Mouse (Mus musculus): Measurements from ENCODE around the gene St6galnac5. TPM values are rescaled to one million over a fixed set of nuclear protein-coding genes. Genes with fewer than 3 reads are reported as not detected.
"Not testable (repeated sequence)": the region's sequence is repeated elsewhere in the genome, so short reads cannot be mapped to it uniquely, and the experiment has no call there.

The St6galnac5 gene
- polyA plus RNA-seq, 1 experiment from 2014 or later = 1.1 TPM

DNA sequence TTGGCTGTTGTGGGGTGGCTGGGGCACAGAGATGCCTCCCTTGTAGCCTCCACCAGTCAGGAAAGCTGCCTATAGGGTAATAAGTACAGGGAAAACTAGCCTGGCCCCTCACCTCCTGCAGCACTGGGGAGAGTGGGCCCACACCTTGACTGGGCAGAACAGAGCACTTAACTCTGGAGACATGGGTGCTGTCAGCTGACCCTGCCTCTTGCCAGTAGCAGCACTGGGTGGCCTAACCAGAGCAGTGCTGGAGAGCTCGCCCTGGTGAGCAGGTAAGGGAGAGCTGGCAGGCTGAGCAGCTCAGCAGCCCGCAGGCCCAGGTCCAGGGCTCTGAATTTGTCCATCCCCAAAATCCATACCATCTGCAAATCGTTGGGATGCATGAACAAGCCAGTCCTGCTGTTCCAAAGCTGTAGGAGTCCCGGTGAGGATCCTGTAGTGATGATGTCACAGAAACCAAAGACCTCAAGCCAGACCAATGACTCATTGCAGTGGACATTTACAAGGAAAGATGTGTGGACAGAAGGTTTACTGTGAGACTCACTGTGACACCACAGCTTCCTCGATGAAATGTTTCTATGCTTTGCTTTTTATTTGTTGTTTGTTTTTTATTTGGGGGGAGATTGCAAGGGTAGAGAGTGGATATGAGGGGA, 193.6 kb downstream of the St6galnac5 start:
- H3K4me3 ChIP-seq (ENCODE audit: low read length); H3K9ac ChIP-seq (ENCODE audit: low read depth, low read length); H3K36me3 ChIP-seq (ENCODE audit: control insufficient read depth, insufficient read depth, low read length); H3K27me3 ChIP-seq (ENCODE audit: control insufficient read depth, insufficient read depth, low read length); H3K4me2 ChIP-seq (replicated peaks; ENCODE audit: low read depth, low read length); ATAC-seq (ENCODE audit: low FRiP score, low TSS enrichment); H3K9me3 ChIP-seq (ENCODE audit: control insufficient read depth, low read length); H3K4me1 ChIP-seq (ENCODE audit: control insufficient read depth, insufficient read depth, low read length); H3K27ac ChIP-seq (ENCODE audit: low read depth, low read length): not testable (repeated sequence)
- 90% methylated on average over 5 of the region's 5 CpGs for WGBS

DNA sequence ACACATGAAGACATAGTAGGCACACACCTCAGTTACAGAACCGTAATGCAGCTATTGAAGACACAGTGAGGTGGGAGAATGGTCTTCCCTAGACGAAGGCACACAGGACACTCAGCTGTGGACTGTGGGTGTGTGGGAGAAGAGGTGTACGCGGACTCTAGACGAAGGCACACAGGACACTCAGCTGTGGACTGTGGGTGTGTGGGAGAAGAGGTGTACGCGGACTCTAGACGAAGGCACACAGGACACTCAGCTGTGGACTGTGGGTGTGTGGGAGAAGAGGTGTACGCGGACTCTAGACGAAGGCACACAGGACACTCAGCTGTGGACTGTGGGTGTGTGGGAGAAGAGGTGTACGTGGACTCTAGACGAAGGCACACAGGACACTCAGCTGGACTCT, 197.7 kb downstream of the St6galnac5 start:
- 0 out of 2 replicates have a peak, but pooled peaks have one; percentile 25 for ATAC-seq (ENCODE audit: low FRiP score, low TSS enrichment)
- H3K27me3 ChIP-seq (ENCODE audit: control insufficient read depth, insufficient read depth, low read length); H3K4me3 ChIP-seq (ENCODE audit: low read length); H3K27ac ChIP-seq (ENCODE audit: low read depth, low read length); H3K36me3 ChIP-seq (ENCODE audit: control insufficient read depth, insufficient read depth, low read length); H3K9ac ChIP-seq (ENCODE audit: low read depth, low read length); H3K4me1 ChIP-seq (ENCODE audit: control insufficient read depth, insufficient read depth, low read length); H3K9me3 ChIP-seq (ENCODE audit: control insufficient read depth, low read length); H3K4me2 ChIP-seq (replicated peaks; ENCODE audit: low read depth, low read length): not testable (repeated sequence)
- WGBS = 79% methylated on average over 6 of the region's 13 CpGs

DNA sequence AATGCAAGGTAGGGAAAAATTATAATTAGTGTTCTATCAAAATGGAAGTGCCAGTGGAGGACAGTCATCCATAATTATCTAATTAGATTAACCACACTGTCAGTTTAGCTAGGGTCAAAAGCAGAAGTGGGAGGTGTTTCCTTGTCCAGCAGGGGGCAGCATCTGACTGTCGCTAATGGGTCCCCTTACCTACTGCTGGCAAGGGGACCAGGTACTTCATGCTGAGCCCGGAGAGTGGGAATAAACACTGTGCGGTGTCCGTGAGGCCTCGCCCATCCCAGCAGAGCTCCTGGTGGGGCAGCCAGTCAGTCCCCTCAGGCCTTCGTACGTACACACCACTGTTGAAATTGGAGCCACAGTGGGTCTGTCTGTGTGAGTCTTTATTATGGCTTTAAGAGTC, 198.3 kb downstream of the St6galnac5 start:
- 11% methylated on average over 7 of the region's 7 CpGs for WGBS
- Histone ChIP-seq H3K4me1 (ENCODE audit: control insufficient read depth, insufficient read depth, low read length) (no peaks in the 10 kb centered on the region), H3K36me3 (ENCODE audit: control insufficient read depth, insufficient read depth, low read length) (0 out of 2 replicates have a peak, but pooled peaks cover 4% of the 10 kb centered on the region), H3K4me2 (replicated peaks; ENCODE audit: low read depth, low read length) (no peak overlapping the region), H3K4me3 (ENCODE audit: low read length) (no peak overlapping the region), H3K27me3 (ENCODE audit: control insufficient read depth, insufficient read depth, low read length) (no peaks in the 10 kb centered on the region), H3K9me3 (ENCODE audit: control insufficient read depth, low read length) (no peaks in the 10 kb centered on the region), H3K9ac (ENCODE audit: low read depth, low read length) (no peak overlapping the region), H3K27ac (ENCODE audit: low read depth, low read length) (no peak overlapping the region)
- ATAC-seq (ENCODE audit: low FRiP score, low TSS enrichment) = peak; percentile 82

DNA sequence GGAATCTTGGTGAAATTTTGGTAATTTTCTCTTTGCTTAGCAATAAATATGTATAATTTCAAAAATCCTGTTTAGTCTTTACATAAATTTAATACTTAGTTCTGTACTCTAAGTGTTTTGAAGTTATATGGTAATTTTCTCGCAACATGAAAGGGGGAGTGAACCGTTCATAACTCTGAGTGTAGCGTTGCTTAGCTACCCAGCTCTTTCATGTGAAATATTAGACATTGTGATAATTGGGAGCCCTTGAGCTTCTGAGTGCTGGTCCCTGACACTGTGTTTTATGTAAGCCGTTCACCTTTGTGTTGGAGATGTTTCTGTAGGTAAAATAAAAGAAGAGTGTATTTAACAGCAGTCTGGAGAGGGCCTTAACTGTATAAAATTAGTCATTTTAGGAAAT, 202.2 kb downstream of the St6galnac5 start:
- H3K9me3 ChIP-seq (ENCODE audit: control insufficient read depth, low read length) = no peaks in the 10 kb centered on the region
- no peak overlapping the region for H3K4me3 ChIP-seq (ENCODE audit: low read length)
- H3K4me1 ChIP-seq (ENCODE audit: control insufficient read depth, insufficient read depth, low read length) = no peaks in the 10 kb centered on the region
- no peak overlapping the region for H3K4me2 ChIP-seq (replicated peaks; ENCODE audit: low read depth, low read length)
- ATAC-seq (ENCODE audit: low FRiP score, low TSS enrichment) = no peak
- no peaks in the 10 kb centered on the region; the same call in 1 of the 2 replicates for H3K36me3 ChIP-seq (ENCODE audit: control insufficient read depth, insufficient read depth, low read length)
- H3K27me3 ChIP-seq (ENCODE audit: control insufficient read depth, insufficient read depth, low read length) = no peaks in the 10 kb centered on the region
- no peak overlapping the region for H3K27ac ChIP-seq (ENCODE audit: low read depth, low read length)
- H3K9ac ChIP-seq (ENCODE audit: low read depth, low read length) = no peak overlapping the region
- 65% methylated on average over 4 of the region's 4 CpGs for WGBS

DNA sequence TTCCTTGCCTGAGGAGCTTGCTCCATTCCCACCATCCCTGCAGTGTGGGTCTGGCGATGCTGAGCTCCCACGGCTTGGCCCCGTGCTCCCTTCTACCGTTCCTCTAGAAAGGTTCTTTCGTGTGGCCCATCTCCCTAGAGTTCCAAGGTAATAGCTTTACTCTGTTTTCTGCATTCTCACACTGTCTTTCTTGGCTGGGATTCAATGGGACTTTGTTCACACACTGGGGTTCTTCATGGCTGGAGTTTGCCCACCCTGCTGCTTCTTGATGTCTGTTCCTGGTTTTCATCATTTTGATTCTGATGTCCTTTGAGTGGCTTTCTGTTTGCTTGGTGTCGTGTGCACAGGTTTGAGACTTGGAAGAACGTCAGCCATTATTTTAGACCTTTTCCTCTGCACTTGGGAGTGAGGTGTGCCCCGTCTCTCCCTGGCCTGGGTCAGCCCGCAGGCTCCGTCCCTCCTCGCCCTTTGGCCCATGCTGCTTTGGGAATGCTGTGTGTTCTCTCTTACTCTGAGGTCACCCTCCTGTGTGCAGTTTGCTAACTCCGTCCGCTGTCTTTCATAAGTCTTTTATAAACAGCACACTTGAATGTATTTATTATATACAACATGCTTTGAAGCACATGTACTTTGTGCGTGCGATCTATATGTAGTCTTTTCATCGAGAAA, 205.0 kb downstream of the St6galnac5 start:
- H3K9ac ChIP-seq (ENCODE audit: low read depth, low read length) = no peak overlapping the region
- H3K9me3 ChIP-seq (ENCODE audit: control insufficient read depth, low read length) = no peaks in the 10 kb centered on the region
- no peak overlapping the region for H3K4me2 ChIP-seq (replicated peaks; ENCODE audit: low read depth, low read length)
- H3K27ac ChIP-seq (ENCODE audit: low read depth, low read length) = no peak overlapping the region
- no peak for ATAC-seq (ENCODE audit: low FRiP score, low TSS enrichment)
- H3K4me3 ChIP-seq (ENCODE audit: low read length) = no peak overlapping the region
- WGBS = 77% methylated on average over 16 of the region's 16 CpGs
- H3K27me3 ChIP-seq (ENCODE audit: control insufficient read depth, insufficient read depth, low read length) = no peaks in the 10 kb centered on the region
- no peaks in the 10 kb centered on the region for H3K4me1 ChIP-seq (ENCODE audit: control insufficient read depth, insufficient read depth, low read length)
- H3K36me3 ChIP-seq (ENCODE audit: control insufficient read depth, insufficient read depth, low read length) = no peaks in the 10 kb centered on the region; the same call in 1 of the 2 replicates

DNA sequence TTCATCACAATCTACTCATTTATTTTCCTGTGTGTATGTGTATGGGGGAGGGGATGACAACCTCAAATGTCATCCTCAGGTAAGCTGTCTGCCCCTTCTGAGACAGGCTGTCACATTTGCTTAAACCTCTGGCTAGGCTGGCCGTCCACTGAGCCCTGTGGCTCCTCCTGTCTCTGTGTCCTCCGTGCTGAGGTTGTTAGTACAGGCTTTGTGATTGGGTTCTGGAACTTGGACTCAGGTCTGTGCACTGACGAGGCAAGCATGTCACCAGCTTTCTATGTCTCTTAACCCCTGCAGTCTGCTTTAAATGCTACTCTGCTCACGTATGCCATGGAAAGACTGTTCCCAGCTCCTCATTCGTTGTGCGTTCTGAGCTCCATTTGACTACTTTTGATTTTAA, 205.7 kb downstream of the St6galnac5 start:
- no peak for ATAC-seq (ENCODE audit: low FRiP score, low TSS enrichment)
- WGBS = 88% methylated on average over 6 of the region's 6 CpGs
- no peaks in the 10 kb centered on the region; the same call in 1 of the 2 replicates for H3K36me3 ChIP-seq (ENCODE audit: control insufficient read depth, insufficient read depth, low read length)

DNA sequence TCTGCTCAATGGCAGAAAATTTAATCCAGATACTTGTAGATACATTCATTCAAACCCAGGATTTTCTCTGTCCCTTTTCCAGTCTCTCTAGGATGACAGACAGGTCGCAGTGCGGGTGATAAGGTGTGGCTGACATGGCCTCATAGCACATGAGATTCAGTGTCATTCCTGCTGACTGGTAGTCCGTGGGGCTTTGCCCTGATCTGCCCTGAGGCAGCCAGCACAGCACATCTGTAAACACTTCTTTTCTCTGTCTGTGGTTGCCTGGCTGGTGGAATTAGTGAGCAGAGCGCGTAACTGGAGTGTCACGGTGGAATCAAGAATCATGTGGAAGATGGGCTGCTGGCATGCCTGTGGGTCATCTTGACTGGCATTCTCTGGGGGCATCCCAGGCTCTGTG, 212.0 kb downstream of the St6galnac5 start:
- Histone ChIP-seq H3K27ac (ENCODE audit: low read depth, low read length) (no peak overlapping the region), H3K9ac (ENCODE audit: low read depth, low read length) (no peak overlapping the region), H3K4me2 (replicated peaks; ENCODE audit: low read depth, low read length) (no peak overlapping the region), H3K36me3 (ENCODE audit: control insufficient read depth, insufficient read depth, low read length) (peaks cover 3% of the 10 kb centered on the region; the same call in 1 of the 2 replicates), H3K27me3 (ENCODE audit: control insufficient read depth, insufficient read depth, low read length) (no peaks in the 10 kb centered on the region), H3K9me3 (ENCODE audit: control insufficient read depth, low read length) (no peaks in the 10 kb centered on the region), H3K4me1 (ENCODE audit: control insufficient read depth, insufficient read depth, low read length) (no peaks in the 10 kb centered on the region), H3K4me3 (ENCODE audit: low read length) (no peak overlapping the region)
- ATAC-seq (ENCODE audit: low FRiP score, low TSS enrichment) = no peak
- 86% methylated on average over 6 of the region's 6 CpGs for WGBS

More for the DNA sequence above, 205.7 kb downstream of the St6galnac5 start:
- H3K4me2 ChIP-seq (replicated peaks; ENCODE audit: low read depth, low read length) = no peak overlapping the region
- no peak overlapping the region for H3K27ac ChIP-seq (ENCODE audit: low read depth, low read length)
- no peak overlapping the region for H3K4me3 ChIP-seq (ENCODE audit: low read length)
- no peaks in the 10 kb centered on the region for H3K9me3 ChIP-seq (ENCODE audit: control insufficient read depth, low read length)
- H3K27me3 ChIP-seq (ENCODE audit: control insufficient read depth, insufficient read depth, low read length) = no peaks in the 10 kb centered on the region
- no peak overlapping the region for H3K9ac ChIP-seq (ENCODE audit: low read depth, low read length)
- no peaks in the 10 kb centered on the region for H3K4me1 ChIP-seq (ENCODE audit: control insufficient read depth, insufficient read depth, low read length)

DNA sequence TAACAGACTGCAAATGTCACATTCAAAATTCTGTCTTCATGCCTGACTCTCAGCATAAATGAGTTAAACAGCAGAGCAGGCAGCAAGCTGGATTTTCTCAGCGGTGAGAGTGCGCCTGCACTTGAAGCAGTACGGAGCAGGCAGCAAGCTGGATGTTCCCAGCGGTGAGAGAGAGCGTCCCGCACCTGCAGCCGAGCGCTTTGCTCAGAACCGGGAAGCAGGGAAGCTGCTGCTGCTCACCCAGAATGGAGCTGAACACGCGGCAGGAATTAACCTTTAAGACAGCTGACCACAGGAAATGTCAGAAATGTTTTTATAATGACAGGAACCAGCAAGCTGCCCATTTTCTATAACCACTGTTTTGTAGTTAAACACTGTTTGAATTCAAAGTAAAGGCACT, 214.6 kb downstream of the St6galnac5 start:
- H3K27ac ChIP-seq (ENCODE audit: low read depth, low read length) = no peak overlapping the region
- no peak for ATAC-seq (ENCODE audit: low FRiP score, low TSS enrichment)
- no peaks in the 10 kb centered on the region for H3K4me1 ChIP-seq (ENCODE audit: control insufficient read depth, insufficient read depth, low read length)
- no peak overlapping the region for H3K9ac ChIP-seq (ENCODE audit: low read depth, low read length)
- no peaks in the 10 kb centered on the region for H3K9me3 ChIP-seq (ENCODE audit: control insufficient read depth, low read length)
- peaks cover 3% of the 10 kb centered on the region; the same call in 1 of the 2 replicates for H3K36me3 ChIP-seq (ENCODE audit: control insufficient read depth, insufficient read depth, low read length)
- H3K4me3 ChIP-seq (ENCODE audit: low read length) = no peak overlapping the region
- 79% methylated on average over 11 of the region's 11 CpGs for WGBS
- no peak overlapping the region for H3K4me2 ChIP-seq (replicated peaks; ENCODE audit: low read depth, low read length)
- H3K27me3 ChIP-seq (ENCODE audit: control insufficient read depth, insufficient read depth, low read length) = no peaks in the 10 kb centered on the region
